Mouse (Mus musculus) spleen, adult 2 months (tissue): ENCODE data around the gene Polr1b. TPM values are rescaled to one million over a fixed set of nuclear protein-coding genes. Genes with fewer than 3 reads are reported as not detected.

ENCODE experiments used
- DNase-seq, 2 experiments: peaks; one replicate each; pipeline versions ENCODE4 v3.0.0 to v3.0.0-alpha.2; 2012 to 2021; ENCODE audit warnings: low spot score in 2 of 2, low read depth in 1 of 2
- H3K27ac ChIP-seq: fragments of 200-500 bp; 2 replicates; pipeline ENCODE4 v1.5.1; 2012; ENCODE audit warnings: low read length, inconsistent platforms; ENCODE audit not compliant: insufficient read depth
- H3K27me3 ChIP-seq: fragments of 200-500 bp; 2 replicates; pipeline ENCODE4 v1.6.1; 2012; ENCODE audit warnings: mild to moderate bottlenecking, moderate library complexity, low read length, inconsistent platforms; ENCODE audit not compliant: control insufficient read depth, insufficient read depth
- H3K36me3 ChIP-seq: fragments of 200-500 bp; 2 replicates; pipeline ENCODE4 v1.6.1; 2012; ENCODE audit warnings: mild to moderate bottlenecking, low read length, inconsistent platforms; ENCODE audit not compliant: control insufficient read depth, insufficient read depth
- H3K4me1 ChIP-seq: fragments of 200-500 bp; 2 replicates; pipeline ENCODE4 v1.6.1; 2011; ENCODE audit warnings: inconsistent platforms; ENCODE audit not compliant: control insufficient read depth, insufficient read depth, insufficient read length
- H3K4me3 ChIP-seq: fragments of 200-500 bp; 2 replicates; pipeline ENCODE4 v1.5.1; 2011; ENCODE audit warnings: mild to moderate bottlenecking, inconsistent platforms; ENCODE audit not compliant: insufficient read depth, insufficient read length; ENCODE audit errors: extremely low read depth
- CTCF ChIP-seq: fragments of 200-500 bp; IDR thresholded peaks from 2 replicates; pipeline ENCODE4 v1.5.1; 2011; ENCODE audit warnings: mild to moderate bottlenecking, inconsistent platforms; ENCODE audit not compliant: insufficient read depth, insufficient read length, insufficient replicate concordance; ENCODE audit errors: extremely low read depth
- POLR2A ChIP-seq: fragments of 200-500 bp; IDR thresholded peaks from 2 replicates; pipeline ENCODE4 v1.6.1; 2011; ENCODE audit warnings: low read depth, low read length, inconsistent platforms
- WGBS: fragments of 180-500 bp; shearing (Covaris S2); methylation state at CpG from one replicate; pipeline ENCODE4 v1.1.7; 2018; 5-methylcytosine and 5-hydroxymethylcytosine counted together
- polyA plus RNA-seq: library from polyadenylated mRNA; depleted of rRNA; stranded (reverse); fragments of >200 nt; gene quantifications from 2 replicates; pipeline ENCODE4 v1.2.3, GENCODE M21; 2012

Polr1b gene
- polyA plus RNA-seq, 1 experiment, result 22.2 TPM

GRCm38 (mm10) chr2:129133006-129133805, 32.4 kb downstream of the Polr1b start:
- Histone ChIP-seq H3K27me3 (no peaks in the 10 kb centered on the region), H3K36me3 (peaks cover 15% of the 10 kb centered on the region), H3K4me3 (no peak overlapping the region), H3K4me1 (peaks cover 10% of the 10 kb centered on the region; the same call in 1 of the 2 replicates), H3K27ac (peak overlapping the region; percentile 21; the same call in 1 of the 2 replicates)
- WGBS, result 96% methylated on average over 14 of the region's 14 CpGs
- no peak for DNase-seq
- no peak for TF ChIP-seq CTCF
- no peak for TF ChIP-seq POLR2A

GRCm38 (mm10) chr2:129139906-129140305, 39.1 kb downstream of the Polr1b start:
- Histone ChIP-seq H3K27ac (no peak overlapping the region), H3K27me3 (no peaks in the 10 kb centered on the region), H3K4me3 (no peak overlapping the region), H3K4me1 (no peaks in the 10 kb centered on the region), H3K36me3 (no peaks in the 10 kb centered on the region)
- WGBS, result 86% methylated on average over 10 of the region's 10 CpGs
- no peak for DNase-seq
- no peak for TF ChIP-seq CTCF
- no peak for TF ChIP-seq POLR2A

GRCm38 (mm10) chr2:129148836-129149235, 48.0 kb downstream of the Polr1b start:
- H3K4me1 ChIP-seq, result no peaks in the 10 kb centered on the region
- no peak overlapping the region for H3K27ac ChIP-seq
- H3K4me3 ChIP-seq, result no peak overlapping the region
- TF ChIP-seq POLR2A (no peak), CTCF (no peak)
- WGBS, result 86% methylated on average over 2 of the region's 2 CpGs
- DNase-seq, result no peak
- no peaks in the 10 kb centered on the region; the same call in 1 of the 2 replicates for H3K27me3 ChIP-seq
- no peaks in the 10 kb centered on the region for H3K36me3 ChIP-seq

GRCm38 (mm10) chr2:129150386-129150785, 49.6 kb downstream of the Polr1b start:
- Histone ChIP-seq H3K36me3 (no peaks in the 10 kb centered on the region), H3K4me3 (no peak overlapping the region), H3K4me1 (no peaks in the 10 kb centered on the region), H3K27me3 (no peaks in the 10 kb centered on the region; the same call in 1 of the 2 replicates), H3K27ac (no peak overlapping the region)
- 82% methylated on average over 5 of the region's 5 CpGs for WGBS
- DNase-seq, result no peak
- no peak for TF ChIP-seq CTCF
- TF ChIP-seq POLR2A, result no peak

GRCm38 (mm10) chr2:129151111-129151510, 50.3 kb downstream of the Polr1b start:
- Histone ChIP-seq H3K27me3 (no peaks in the 10 kb centered on the region; the same call in 1 of the 2 replicates), H3K27ac (no peak overlapping the region), H3K36me3 (no peaks in the 10 kb centered on the region), H3K4me1 (no peaks in the 10 kb centered on the region), H3K4me3 (no peak overlapping the region)
- no peak for DNase-seq
- no peak for TF ChIP-seq POLR2A
- TF ChIP-seq CTCF, result no peak
- WGBS, result 67% methylated on average over 9 of the region's 9 CpGs

GRCm38 (mm10) chr2:129152751-129153150, 52.0 kb downstream of the Polr1b start:
- TF ChIP-seq CTCF (no peak), POLR2A (no peak)

GRCm38 (mm10) chr2:129164815-129165214, 64.0 kb downstream of the Polr1b start:
- Histone ChIP-seq H3K4me1 (no peaks in the 10 kb centered on the region), H3K4me3 (no peak overlapping the region), H3K27ac (no peak overlapping the region), H3K27me3 (no peaks in the 10 kb centered on the region), H3K36me3 (no peaks in the 10 kb centered on the region)
- no peak for DNase-seq
- 67% methylated on average over 5 of the region's 5 CpGs for WGBS
- TF ChIP-seq CTCF (no peak), POLR2A (no peak)

More at GRCm38 (mm10) chr2:129152751-129153150, 52.0 kb downstream of the Polr1b start:
- Histone ChIP-seq H3K36me3 (no peaks in the 10 kb centered on the region), H3K27me3 (no peaks in the 10 kb centered on the region; the same call in 1 of the 2 replicates), H3K27ac (no peak overlapping the region), H3K4me1 (no peaks in the 10 kb centered on the region), H3K4me3 (no peak overlapping the region)
- 71% methylated on average over 1 of the region's 1 CpGs for WGBS
- DNase-seq, result no peak
